Mouse (Mus musculus) MEL (cell line): ENCODE results near the gene Tm9sf1.

Experiments
- CTCF ChIP-seq, 3 experiments: IDR thresholded peaks in 2 of 3; conservative IDR thresholded peaks in 1 of 3; 2 replicates each; pipeline ENCODE4 v1.5.1; 2011 to 2012; ENCODE audit warnings: low read length in 3 of 3, low read depth in 2 of 3, mild to moderate bottlenecking in 2 of 3, improper control_type of control experiment in 1 of 3, inconsistent platforms in 1 of 3, mixed read lengths in 1 of 3, moderate library complexity in 1 of 3; ENCODE audit not compliant: control insufficient read depth in 1 of 3, insufficient read depth in 1 of 3, poor library complexity in 1 of 3, severe bottlenecking in 1 of 3
- E2F4 ChIP-seq: IDR thresholded peaks from 2 replicates; pipeline ENCODE4 v1.6.1; 2011; ENCODE audit warnings: low read depth, low read length, improper control_type of control experiment, borderline replicate concordance
- EP300 ChIP-seq, 2 experiments: IDR thresholded peaks; 2 replicates each; pipeline ENCODE4 v1.6.1; 2011; ENCODE audit warnings: improper control_type of control experiment in 2 of 2, low read length in 2 of 2, low read depth in 1 of 2, mild to moderate bottlenecking in 1 of 2
- GABPA ChIP-seq: IDR thresholded peaks from 2 replicates; pipeline ENCODE4 v1.6.1; 2012; ENCODE audit warnings: low read depth, mild to moderate bottlenecking, inconsistent platforms, low read length, improper control_type of control experiment, moderate library complexity
- MAZ ChIP-seq: IDR thresholded peaks from 2 replicates; pipeline ENCODE4 v1.6.1; 2012; ENCODE audit warnings: low read depth, mild to moderate bottlenecking, inconsistent platforms, low read length, improper control_type of control experiment
- MYC ChIP-seq: IDR thresholded peaks from 2 replicates; pipeline ENCODE4 v1.6.1; 2011; ENCODE audit warnings: low read depth, mild to moderate bottlenecking, low read length, improper control_type of control experiment, moderate library complexity
- UBTF ChIP-seq: IDR thresholded peaks from 2 replicates; pipeline ENCODE4 v1.6.1; 2012; ENCODE audit warnings: low read depth, mild to moderate bottlenecking, inconsistent platforms, low read length, improper control_type of control experiment, moderate library complexity, borderline replicate concordance; ENCODE audit not compliant: insufficient read depth
- USF1 ChIP-seq: IDR thresholded peaks from 2 replicates; pipeline ENCODE4 v1.6.1; 2014; ENCODE audit warnings: low read depth, mild to moderate bottlenecking, inconsistent platforms, low read length, improper control_type of control experiment, moderate library complexity

GRCm38 (mm10) chr14:55604823-55605222, 38.8 kb downstream of the Tm9sf1 start:
- no peak for TF ChIP-seq GABPA
- no peak for TF ChIP-seq USF1
- TF ChIP-seq E2F4, result no peak
- no peak for TF ChIP-seq EP300 (IDR thresholded peaks at IDR 0.05; ENCODE audit: low read depth in 1 of 2, low read length in 2 of 2)
- TF ChIP-seq CTCF (IDR thresholded peaks at IDR 0.05 in 2 of 3, conservative IDR thresholded peaks at IDR 0.05 in 1 of 3; ENCODE audit: control insufficient read depth in 1 of 3, insufficient read depth in 1 of 3, low read depth in 2 of 3, low read length in 3 of 3, poor library complexity in 1 of 3, severe bottlenecking in 1 of 3), result no peak
- no peak for TF ChIP-seq MAZ
- TF ChIP-seq MYC, result no peak
- no peak for TF ChIP-seq UBTF
